Mouse (Mus musculus): ENCODE measurements around the gene Slc1a3. TPM values are rescaled to one million over a fixed set of nuclear protein-coding genes. Genes with fewer than 3 reads are reported as not detected.
A peak's percentile ranks its signal among the peaks of the same experiment; 100 is the strongest.

Gene Slc1a3
- 3.1 and 10.6 TPM in 2 replicates for polyA plus RNA-seq (2011; ENCODE audit: insufficient read depth, insufficient read length, low replicate concordance, missing spikeins)

GRCm38 (mm10) chr15:8710146-8711006 is at the start of gene Slc1a3:
Gene Slc1a3, minus strand, starts transcription at chr15:8710764.
- H3K4me1 ChIP-seq (ENCODE audit: control insufficient read depth, insufficient read depth, low read length): no peaks in the 10 kb centered on the region
- TF ChIP-seq CTCF (IDR thresholded peaks at IDR 0.05; ENCODE audit: control insufficient read depth, insufficient read depth, low read length): no peak
- TF ChIP-seq POLR2A (IDR thresholded peaks at IDR 0.05; ENCODE audit: borderline replicate concordance, control insufficient read depth, low read depth, low read length): no peak
- H3K27ac ChIP-seq (ENCODE audit: control insufficient read depth, insufficient read depth, low read depth, low read length, poor library complexity): no peak within 1 kb of the TSS; the same call in 1 of the 2 replicates
- peak within 1 kb of the TSS; percentile 18 for H3K4me3 ChIP-seq (replicated peaks; ENCODE audit: control insufficient read depth, low read depth, low read length)
- WGBS: 1% methylated on average over 34 of the region's 34 CpGs

- Histone ChIP-seq H3K4me1 (ENCODE audit: control insufficient read depth, insufficient read depth, low read length) (no peaks in the 10 kb centered on the region; the same call in 1 of the 2 replicates), H3K27ac (ENCODE audit: control insufficient read depth, insufficient read depth, low read depth, low read length, poor library complexity) (no peak overlapping the region), H3K4me3 (replicated peaks; ENCODE audit: control insufficient read depth, low read depth, low read length) (no peak overlapping the region)
- 74% methylated on average over 3 of the region's 3 CpGs for WGBS
- TF ChIP-seq CTCF (IDR thresholded peaks at IDR 0.05; ENCODE audit: control insufficient read depth, insufficient read depth, low read length) (no peak), POLR2A (IDR thresholded peaks at IDR 0.05; ENCODE audit: borderline replicate concordance, control insufficient read depth, low read depth, low read length) (no peak)
Measured at GRCm38 (mm10) chr15:8759026-8759425, 48.5 kb upstream of the Slc1a3 start.

- H3K4me1 ChIP-seq (ENCODE audit: control insufficient read depth, insufficient read depth, low read length): no peaks in the 10 kb centered on the region
- TF ChIP-seq CTCF (IDR thresholded peaks at IDR 0.05; ENCODE audit: control insufficient read depth, insufficient read depth, low read length) (no peak), POLR2A (IDR thresholded peaks at IDR 0.05; ENCODE audit: borderline replicate concordance, control insufficient read depth, low read depth, low read length) (no peak)
- 81% methylated on average over 6 of the region's 6 CpGs for WGBS
- H3K4me3 ChIP-seq (replicated peaks; ENCODE audit: control insufficient read depth, low read depth, low read length): no peak overlapping the region
- H3K27ac ChIP-seq (ENCODE audit: control insufficient read depth, insufficient read depth, low read depth, low read length, poor library complexity): no peak overlapping the region
Measured at GRCm38 (mm10) chr15:8756441-8756840, 45.9 kb upstream of the Slc1a3 start.

- WGBS: 83% methylated on average over 4 of the region's 4 CpGs
- no peaks in the 10 kb centered on the region for H3K4me1 ChIP-seq (ENCODE audit: control insufficient read depth, insufficient read depth, low read length)
- TF ChIP-seq POLR2A (IDR thresholded peaks at IDR 0.05; ENCODE audit: borderline replicate concordance, control insufficient read depth, low read depth, low read length) (no peak), CTCF (IDR thresholded peaks at IDR 0.05; ENCODE audit: control insufficient read depth, insufficient read depth, low read length) (no peak)
- no peak overlapping the region for H3K4me3 ChIP-seq (replicated peaks; ENCODE audit: control insufficient read depth, low read depth, low read length)
- H3K27ac ChIP-seq (ENCODE audit: control insufficient read depth, insufficient read depth, low read depth, low read length, poor library complexity): no peak overlapping the region
Measured at GRCm38 (mm10) chr15:8749762-8750161, 39.2 kb upstream of the Slc1a3 start.

GRCm38 (mm10) chr15:8748771-8749170 is 38.2 kb upstream of the Slc1a3 start:
- WGBS: 85% methylated on average over 1 of the region's 1 CpGs
- Histone ChIP-seq H3K27ac (ENCODE audit: control insufficient read depth, insufficient read depth, low read depth, low read length, poor library complexity) (no peak overlapping the region), H3K4me1 (ENCODE audit: control insufficient read depth, insufficient read depth, low read length) (no peaks in the 10 kb centered on the region)

GRCm38 (mm10) chr15:8741593-8741992 is 31.0 kb upstream of the Slc1a3 start:
- WGBS: 78% methylated on average over 6 of the region's 6 CpGs
- H3K4me1 ChIP-seq (ENCODE audit: control insufficient read depth, insufficient read depth, low read length): no peaks in the 10 kb centered on the region
- TF ChIP-seq POLR2A (IDR thresholded peaks at IDR 0.05; ENCODE audit: borderline replicate concordance, control insufficient read depth, low read depth, low read length): no peak
- no peak for TF ChIP-seq CTCF (IDR thresholded peaks at IDR 0.05; ENCODE audit: control insufficient read depth, insufficient read depth, low read length)
- no peak overlapping the region for H3K4me3 ChIP-seq (replicated peaks; ENCODE audit: control insufficient read depth, low read depth, low read length)
- H3K27ac ChIP-seq (ENCODE audit: control insufficient read depth, insufficient read depth, low read depth, low read length, poor library complexity): no peak overlapping the region

More at GRCm38 (mm10) chr15:8748771-8749170, 38.2 kb upstream of the Slc1a3 start:
- H3K4me3 ChIP-seq (replicated peaks; ENCODE audit: control insufficient read depth, low read depth, low read length): no peak overlapping the region
- no peak for TF ChIP-seq CTCF (IDR thresholded peaks at IDR 0.05; ENCODE audit: control insufficient read depth, insufficient read depth, low read length)
- TF ChIP-seq POLR2A (IDR thresholded peaks at IDR 0.05; ENCODE audit: borderline replicate concordance, control insufficient read depth, low read depth, low read length): no peak

- Histone ChIP-seq H3K4me3 (replicated peaks; ENCODE audit: control insufficient read depth, low read depth, low read length) (no peak overlapping the region), H3K27ac (ENCODE audit: control insufficient read depth, insufficient read depth, low read depth, low read length, poor library complexity) (no peak overlapping the region), H3K4me1 (ENCODE audit: control insufficient read depth, insufficient read depth, low read length) (no peaks in the 10 kb centered on the region)
- TF ChIP-seq CTCF (IDR thresholded peaks at IDR 0.05; ENCODE audit: control insufficient read depth, insufficient read depth, low read length) (no peak), POLR2A (IDR thresholded peaks at IDR 0.05; ENCODE audit: borderline replicate concordance, control insufficient read depth, low read depth, low read length) (no peak)
- WGBS: 84% methylated on average over 8 of the region's 8 CpGs
Measured at GRCm38 (mm10) chr15:8740724-8741123, 30.2 kb upstream of the Slc1a3 start.

- TF ChIP-seq POLR2A (IDR thresholded peaks at IDR 0.05; ENCODE audit: borderline replicate concordance, control insufficient read depth, low read depth, low read length): no peak
- TF ChIP-seq CTCF (IDR thresholded peaks at IDR 0.05; ENCODE audit: control insufficient read depth, insufficient read depth, low read length): no peak
- WGBS: 71% methylated on average over 5 of the region's 5 CpGs
Measured at GRCm38 (mm10) chr15:8738156-8738555, 27.6 kb upstream of the Slc1a3 start.

More at GRCm38 (mm10) chr15:8738156-8738555, 27.6 kb upstream of the Slc1a3 start:
- no peaks in the 10 kb centered on the region for H3K4me1 ChIP-seq (ENCODE audit: control insufficient read depth, insufficient read depth, low read length)
- no peak overlapping the region for H3K27ac ChIP-seq (ENCODE audit: control insufficient read depth, insufficient read depth, low read depth, low read length, poor library complexity)
- no peak overlapping the region for H3K4me3 ChIP-seq (replicated peaks; ENCODE audit: control insufficient read depth, low read depth, low read length)

Data from bone marrow, adult 2 months (tissue).